Mouse (Mus musculus) neutrophil, adult 5-6 weeks (primary cell): ENCODE results near the gene Map3k6. TPM values are rescaled to one million over a fixed set of nuclear protein-coding genes. Genes with fewer than 3 reads are reported as not detected.
A peak's percentile ranks its signal among the peaks of the same experiment; 100 is the strongest.

Experiments used
- ATAC-seq: fragments of 151-379, 151-347 bp; 2 replicates; pipeline ENCODE4 v1.8.0; 2017; ENCODE audit warnings: mild to moderate bottlenecking, moderate TSS enrichment; ENCODE audit not compliant: insufficient number of reproducible peaks, poor library complexity, low FRiP score, severe bottlenecking; ENCODE audit errors: extremely low read depth
- total RNA-seq: library from RNA; stranded (forward); fragments of 200-1000 nt; gene quantifications from 2 replicates; pipeline ENCODE4 v1.2.3, GENCODE M21; 2017

Gene Map3k6
- total RNA-seq, 1 experiment from 2014 or later = 1.0 TPM

DNA sequence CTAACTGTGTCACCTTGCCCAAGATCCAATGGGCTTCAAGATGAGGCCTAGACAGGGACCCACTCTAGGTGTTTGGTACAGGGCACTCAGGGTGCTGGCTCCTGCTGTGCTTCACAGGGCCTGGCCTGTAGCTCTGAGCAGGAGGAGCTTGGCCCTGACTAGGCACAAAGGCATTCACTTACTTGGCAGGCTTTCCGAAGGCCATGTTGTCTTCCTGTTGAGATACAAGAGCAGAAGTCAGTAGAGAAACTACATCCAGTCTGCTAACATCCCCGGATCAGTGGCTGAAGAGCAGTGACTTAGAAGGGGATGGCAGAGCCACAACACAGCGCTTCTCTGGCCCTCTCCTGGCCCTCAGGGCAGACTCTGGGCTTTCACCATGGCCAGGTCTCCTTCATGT lies 29.0 kb downstream of the Map3k6 start:
- ATAC-seq = no peak

- no peak for ATAC-seq
Measured at GRCm38 (mm10) chr4:133270929-133271328, 30.3 kb downstream of the Map3k6 start.

GRCm38 (mm10) chr4:133277104-133278026 lies 36.7 kb downstream of the Map3k6 start, which contains the start of gene Tmem222:
Gene Tmem222 (minus strand): TSS chr4:133277792.
- ATAC-seq = peak; percentile 84

DNA sequence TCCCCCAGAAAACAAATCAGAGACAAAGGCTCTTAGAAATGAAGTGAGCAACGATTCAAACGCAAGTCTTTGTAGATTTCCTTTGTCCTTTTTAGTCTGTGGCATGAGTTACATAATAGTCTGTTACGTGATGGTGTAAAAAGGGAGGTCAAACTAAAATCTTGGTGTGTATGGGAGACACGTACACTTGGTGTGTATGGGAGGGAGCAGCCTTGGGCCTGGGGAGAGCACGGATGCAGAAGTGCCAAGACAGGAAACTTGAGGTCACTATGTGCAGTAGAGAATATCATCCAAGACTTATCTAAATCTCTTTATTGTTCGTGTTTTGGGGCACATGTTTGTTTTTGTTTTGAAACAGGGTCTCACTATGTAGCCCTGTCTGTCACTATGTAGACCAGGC lies 37.4 kb downstream of the Map3k6 start:
- ATAC-seq = no peak

GRCm38 (mm10) chr4:133278482-133278881 lies 37.9 kb downstream of the Map3k6 start:
- ATAC-seq = no peak

- no peak for ATAC-seq
Measured at GRCm38 (mm10) chr4:133281513-133281912, 40.9 kb downstream of the Map3k6 start.

DNA sequence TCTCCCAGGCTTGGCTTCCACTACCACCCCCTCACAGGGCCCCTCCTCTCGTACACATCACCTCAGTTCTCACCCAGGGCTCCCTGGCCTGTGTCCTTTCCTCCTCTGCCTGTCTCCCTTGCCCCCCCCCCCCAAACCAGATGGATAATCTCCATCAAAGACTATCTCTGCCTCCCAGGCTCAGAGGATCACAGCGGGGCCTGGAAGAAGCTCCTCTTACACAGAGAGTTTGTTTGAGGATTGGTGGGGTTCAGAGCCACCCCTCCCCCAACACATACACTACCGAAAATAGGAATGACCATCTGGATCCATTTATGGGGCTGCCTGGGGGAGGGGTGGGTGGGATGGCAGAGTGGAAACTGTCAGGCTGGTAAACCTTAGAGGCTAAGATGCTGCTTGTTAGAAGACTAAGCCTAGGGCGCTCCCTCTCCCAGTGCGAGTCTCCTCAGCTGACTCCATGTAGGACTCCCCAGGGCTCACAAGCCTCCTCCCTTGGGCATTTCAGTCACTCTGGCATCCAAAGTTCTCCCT lies 41.4 kb downstream of the Map3k6 start:
- ATAC-seq = no peak

- ATAC-seq = no peak
Measured at GRCm38 (mm10) chr4:133282656-133283055, 42.0 kb downstream of the Map3k6 start.

- ATAC-seq = no peak
Measured at GRCm38 (mm10) chr4:133285299-133285698, 44.7 kb downstream of the Map3k6 start.

- no peak for ATAC-seq
Measured at GRCm38 (mm10) chr4:133285950-133286349, 45.3 kb downstream of the Map3k6 start.

DNA sequence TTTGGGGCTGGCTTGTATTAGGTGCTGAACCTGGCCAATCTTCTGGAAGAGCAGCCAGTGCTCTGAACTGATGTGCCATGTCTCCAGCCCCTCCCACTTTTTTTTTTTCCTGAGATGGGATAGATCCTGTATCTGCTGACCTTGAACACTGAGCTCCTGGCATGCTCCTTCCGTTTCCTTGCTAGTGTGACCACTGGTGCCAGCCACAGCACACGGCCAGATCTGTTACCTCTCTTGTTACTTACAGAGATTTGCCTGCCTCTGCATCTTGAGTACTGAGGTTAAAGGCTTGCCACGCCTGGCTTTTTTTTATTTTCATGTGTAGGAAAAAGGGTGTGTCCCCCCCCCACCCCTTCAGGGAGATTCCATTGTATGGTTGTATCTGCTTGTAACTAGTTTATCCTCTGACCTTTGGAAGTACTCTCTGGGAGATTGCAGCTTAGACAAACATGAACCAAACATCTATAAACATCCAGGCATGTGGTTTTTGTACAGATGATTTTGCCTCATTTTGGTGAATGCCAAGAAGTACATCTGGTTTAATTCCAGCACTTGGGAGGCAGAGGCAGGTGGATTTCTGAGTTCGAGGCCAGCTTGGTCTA lies 46.0 kb downstream of the Map3k6 start:
- no peak for ATAC-seq

- no peak for ATAC-seq
Measured at GRCm38 (mm10) chr4:133291255-133291654, 50.6 kb downstream of the Map3k6 start.

GRCm38 (mm10) chr4:133292405-133292804 lies 51.8 kb downstream of the Map3k6 start:
- ATAC-seq = no peak

DNA sequence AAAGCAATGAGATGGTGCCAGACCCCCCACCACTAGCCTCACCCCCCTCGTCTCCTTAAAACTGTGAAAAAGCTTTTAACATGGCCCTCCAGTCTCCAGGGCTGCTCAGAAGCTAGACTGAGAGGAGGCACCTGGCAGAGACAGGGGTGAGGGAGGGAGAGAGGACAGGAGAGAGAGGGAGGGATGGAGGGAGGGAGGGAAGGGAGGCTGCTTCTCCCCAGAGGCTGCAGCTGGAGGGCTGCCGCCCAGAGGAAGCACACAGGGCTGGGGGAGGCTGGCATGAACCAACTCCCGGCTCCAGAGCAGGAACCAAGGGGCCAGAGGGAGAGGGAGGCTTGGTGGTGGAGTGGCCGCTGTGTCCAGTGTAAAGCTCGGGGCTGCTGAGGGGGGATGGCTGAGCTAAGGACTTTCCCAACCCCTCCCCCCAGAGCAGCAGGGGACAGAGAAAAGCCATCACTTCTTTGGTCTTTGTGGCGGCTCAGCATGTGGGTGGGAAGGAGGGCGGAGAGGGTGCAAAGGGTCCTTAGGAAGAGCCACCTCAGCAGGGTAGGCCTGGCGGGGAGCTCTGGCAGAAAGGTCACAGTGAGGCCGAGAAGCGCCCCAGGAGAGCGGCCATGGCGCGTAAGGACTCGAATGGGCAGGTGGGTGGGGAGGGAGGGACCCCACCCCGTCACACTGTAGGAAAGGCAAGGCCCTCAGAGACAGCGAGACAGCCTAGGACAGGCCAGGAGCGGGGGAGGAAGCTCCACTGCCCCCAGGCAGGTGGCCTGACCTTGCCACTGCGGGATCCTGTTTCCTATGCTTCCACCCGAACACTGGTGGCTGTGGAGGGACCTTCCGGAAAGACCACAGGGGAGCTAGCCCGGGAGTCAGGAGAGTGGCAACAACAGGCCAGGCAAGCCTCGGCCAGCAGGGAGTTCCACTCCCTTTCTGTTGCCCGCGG lies 52.6 kb downstream of the Map3k6 start:
- ATAC-seq = no peak

GRCm38 (mm10) chr4:133294084-133294483 lies 53.5 kb downstream of the Map3k6 start:
- no peak for ATAC-seq

GRCm38 (mm10) chr4:133297360-133297759 lies 56.7 kb downstream of the Map3k6 start:
- no peak; the same call in 1 of the 2 replicates for ATAC-seq

DNA sequence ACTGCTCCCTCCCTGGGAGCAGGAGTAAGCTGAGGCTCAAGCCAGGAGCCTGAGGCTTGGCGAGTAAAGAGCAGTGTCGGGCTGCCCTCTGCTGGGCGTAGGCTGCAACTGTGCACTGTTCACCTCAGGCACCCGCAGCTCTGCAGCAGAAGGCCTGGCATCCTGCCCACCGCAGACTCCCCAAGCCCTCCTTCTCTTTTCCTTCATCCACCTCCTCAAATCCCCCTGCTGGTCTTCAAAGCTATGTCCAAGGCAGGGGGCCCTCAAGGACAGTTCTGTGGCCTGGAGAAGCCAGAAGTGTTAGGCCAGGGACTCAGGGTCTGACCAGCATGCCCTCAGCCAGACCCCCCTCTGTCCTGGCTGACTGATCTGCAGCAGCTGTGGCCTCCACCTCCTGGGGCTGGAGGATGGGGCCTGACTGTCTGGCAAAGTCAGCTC lies 57.2 kb downstream of the Map3k6 start:
- peak; percentile 53 for ATAC-seq

- no peak for ATAC-seq
Measured at GRCm38 (mm10) chr4:133298516-133299365, 58.1 kb downstream of the Map3k6 start.
